In genomic region chr7:96652844-96653243, GRCm38 (mm10) we compare ENCODE assay signal across 16 mouse cellular contexts.
DNase-seq lines count a peak whose midpoint lies in the region; ATAC-seq lines count a peak whose summit lies in the region.
"Had no signal": no experiment of that assay in that cellular context is flagged by ENCODE, and none has a peak within 500 bp of the region (broad histone marks: within the 10 kb centered on the region; RNA-seq: fewer than 3 reads in every experiment).

No protein-coding gene starts in this region.

- H3K36me3 ChIP-seq in midbrain, embryonic 13.5 days, result no peaks in the 10 kb centered on the region
- H3K36me3 ChIP-seq in midbrain, embryonic 15.5 days (replicated peaks), result no peaks in the 10 kb centered on the region
- H3K36me3 ChIP-seq in neural tube, embryonic 13.5 days, result no peaks in the 10 kb centered on the region
- H3K36me3 ChIP-seq: liver, embryonic 13.5 days had no signal

- H3K9me3 ChIP-seq in midbrain, embryonic 13.5 days, result no peaks in the 10 kb centered on the region
- H3K9me3 ChIP-seq in midbrain, embryonic 15.5 days, result no peaks in the 10 kb centered on the region
- H3K9me3 ChIP-seq in neural tube, embryonic 13.5 days, result no peaks in the 10 kb centered on the region
- H3K9me3 ChIP-seq: liver, embryonic 13.5 days had no signal

- no peak overlapping the region for H3K4me2 ChIP-seq in midbrain, embryonic 13.5 days (replicated peaks)
- no peak overlapping the region for H3K4me2 ChIP-seq in midbrain, embryonic 15.5 days
- H3K4me2 ChIP-seq in neural tube, embryonic 13.5 days, result no peak overlapping the region
- H3K4me2 ChIP-seq: liver, embryonic 13.5 days had no signal

- no peak for ATAC-seq in midbrain, embryonic 13.5 days
- no peak for ATAC-seq in midbrain, embryonic 15.5 days (replicated peaks)
- ATAC-seq in neural tube, embryonic 13.5 days (ENCODE audit: low read depth), result no peak
- ATAC-seq in erythroblast, adult 5-6 weeks (replicated peaks; ENCODE audit: low FRiP score, poor library complexity, severe bottlenecking), result no peak

- peak; percentile 54 for DNase-seq in heart, adult 11 months
- DNase-seq in heart, adult 9 months (ENCODE audit: low spot score in 2 of 2), result no peak
- peak; percentile 61 for DNase-seq in forelimb bud, embryonic 11.5 days (ENCODE audit: low read depth, low spot score)
- no peak for DNase-seq in ovary, postnatal 14 days (ENCODE audit: low spot score)
- DNase-seq: adrenal gland, postnatal 25 days; B cell, adult 2 months; cerebellum, adult 18-20 months; kidney, adult 9 months; kidney, postnatal 4 days; liver, embryonic 13.5 days; thymus, postnatal 25 days had no signal

- no peak overlapping the region for H3K9ac ChIP-seq in midbrain, embryonic 13.5 days (replicated peaks)
- no peak overlapping the region for H3K9ac ChIP-seq in midbrain, embryonic 15.5 days
- H3K9ac ChIP-seq in neural tube, embryonic 13.5 days, result no peak overlapping the region
- H3K9ac ChIP-seq: liver, embryonic 13.5 days had no signal

- 0 out of 2 replicates have a peak overlapping the region, but pooled peaks have one; percentile 20 for H3K27ac ChIP-seq in midbrain, embryonic 13.5 days
- H3K27ac ChIP-seq in midbrain, embryonic 15.5 days, result no peak overlapping the region
- H3K27ac ChIP-seq in neural tube, embryonic 13.5 days (replicated peaks), result peak overlapping the region; percentile 68; the same call in 1 of the 2 replicates
- H3K27ac ChIP-seq: liver, embryonic 13.5 days had no signal

- no peak overlapping the region for H3K4me3 ChIP-seq in midbrain, embryonic 13.5 days (replicated peaks)
- no peak overlapping the region for H3K4me3 ChIP-seq in midbrain, embryonic 15.5 days
- no peak overlapping the region for H3K4me3 ChIP-seq in neural tube, embryonic 13.5 days
- H3K4me3 ChIP-seq: erythroblast, embryonic 14.5 days; liver, embryonic 13.5 days had no signal

- 30% methylated on average over 3 of the region's 3 CpGs for WGBS in midbrain, embryonic 13.5 days
- WGBS in midbrain, embryonic 15.5 days, result 20% methylated on average over 3 of the region's 3 CpGs
- 28% methylated on average over 3 of the region's 3 CpGs for WGBS in neural tube, embryonic 13.5 days

- H3K27me3 ChIP-seq in midbrain, embryonic 13.5 days, result peaks cover 47% of the 10 kb centered on the region
- H3K27me3 ChIP-seq in midbrain, embryonic 15.5 days (replicated peaks), result 0 out of 2 replicates have a peak, but pooled peaks cover 5% of the 10 kb centered on the region
- H3K27me3 ChIP-seq in neural tube, embryonic 13.5 days, result peaks cover 5% of the 10 kb centered on the region; the same call in 1 of the 2 replicates
- H3K27me3 ChIP-seq: liver, embryonic 13.5 days had no signal

- H3K4me1 ChIP-seq in midbrain, embryonic 13.5 days (replicated peaks), result peaks cover 63% of the 10 kb centered on the region
- peaks cover 34% of the 10 kb centered on the region for H3K4me1 ChIP-seq in midbrain, embryonic 15.5 days
- peaks cover 64% of the 10 kb centered on the region for H3K4me1 ChIP-seq in neural tube, embryonic 13.5 days (replicated peaks)
- H3K4me1 ChIP-seq: liver, embryonic 13.5 days had no signal

Comparison
In these comparisons a context has a peak if more than half of its experiments do, and no peak if none do; other contexts are left out.
1. DNase-seq: peak in heart, adult 11 months (single experiment) and forelimb bud, embryonic 11.5 days (single experiment); none in heart, adult 9 months (0 of 2) and ovary, postnatal 14 days (single experiment).